Mouse (Mus musculus): ENCODE results near the gene Hyou1. TPM values are rescaled to one million over a fixed set of nuclear protein-coding genes. Genes with fewer than 3 reads are reported as not detected.
"Not testable (repeated sequence)": the region's sequence is repeated elsewhere in the genome, so short reads cannot be mapped to it uniquely, and the experiment has no call there.

The Hyou1 gene
- polyA plus RNA-seq, 1 experiment from 2014 or later, result 26.8 TPM

DNA sequence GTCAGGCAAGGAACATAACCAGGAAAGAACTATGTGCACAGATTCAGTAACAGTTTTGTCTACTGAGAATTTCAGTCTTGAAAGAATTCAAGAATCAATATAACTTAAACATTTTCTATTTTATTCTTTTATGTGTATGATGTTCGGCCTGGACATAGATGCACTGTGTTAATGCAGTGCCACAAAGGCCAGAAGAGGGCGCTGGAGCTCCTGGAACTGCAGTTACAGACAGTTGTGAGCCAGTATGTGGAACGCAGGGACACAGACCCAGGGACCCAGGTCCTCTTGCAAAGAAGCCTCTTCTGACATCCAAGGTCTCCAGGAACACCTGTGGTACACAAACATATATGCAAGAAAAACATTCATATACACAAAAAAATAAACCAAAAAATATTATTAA is 14.8 kb upstream of the Hyou1 start:
- peaks cover 8% of the 10 kb centered on the region for H3K4me1 ChIP-seq (ENCODE audit: control insufficient read depth, insufficient read depth, low read length)
- whole genome bisulfite sequencing, result 62% methylated on average over 3 of the region's 3 CpGs
- no peak overlapping the region for H3K9ac ChIP-seq (ENCODE audit: low read depth, low read length)
- H3K36me3 ChIP-seq (ENCODE audit: control insufficient read depth, insufficient read depth, low read length), result no peaks in the 10 kb centered on the region
- ATAC-seq, result no peak
- no peak overlapping the region for H3K4me2 ChIP-seq (ENCODE audit: low read length)
- no peaks in the 10 kb centered on the region for H3K27me3 ChIP-seq (ENCODE audit: control insufficient read depth, insufficient read depth, low read depth, low read length)
- no peak overlapping the region for H3K27ac ChIP-seq (ENCODE audit: low read length)
- no peak overlapping the region for H3K4me3 ChIP-seq (ENCODE audit: low read depth, low read length)
- H3K9me3 ChIP-seq (replicated peaks; ENCODE audit: control insufficient read depth, low read length, poor library complexity, severe bottlenecking), result no peaks in the 10 kb centered on the region

DNA sequence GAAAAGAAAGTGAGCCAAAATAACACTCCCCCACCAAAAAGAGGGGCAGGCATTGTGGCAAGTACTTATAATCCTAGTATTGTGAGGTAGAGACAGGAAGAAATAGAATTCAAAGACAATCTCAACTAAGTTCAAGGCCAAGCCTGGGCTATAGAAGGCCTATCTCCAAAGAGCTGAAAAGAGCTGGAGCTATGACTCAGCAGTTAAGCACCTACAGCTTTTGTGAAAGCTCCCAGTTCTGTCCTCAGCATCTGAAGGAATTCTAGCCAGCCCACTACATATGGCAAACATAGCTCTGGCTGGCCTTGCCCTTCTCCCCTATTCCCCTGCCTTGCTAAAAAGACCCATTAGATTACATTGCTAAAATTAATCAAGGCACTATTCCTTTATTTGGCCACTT is 5.9 kb upstream of the Hyou1 start:
- Histone ChIP-seq H3K27ac (ENCODE audit: low read length) (no peak overlapping the region), H3K36me3 (ENCODE audit: control insufficient read depth, insufficient read depth, low read length) (no peaks in the 10 kb centered on the region), H3K9ac (ENCODE audit: low read depth, low read length) (no peak overlapping the region), H3K4me3 (ENCODE audit: low read depth, low read length) (no peak overlapping the region), H3K4me2 (ENCODE audit: low read length) (no peak overlapping the region), H3K27me3 (ENCODE audit: control insufficient read depth, insufficient read depth, low read depth, low read length) (no peaks in the 10 kb centered on the region), H3K4me1 (ENCODE audit: control insufficient read depth, insufficient read depth, low read length) (peaks cover 3% of the 10 kb centered on the region), H3K9me3 (replicated peaks; ENCODE audit: control insufficient read depth, low read length, poor library complexity, severe bottlenecking) (no peaks in the 10 kb centered on the region)
- no peak for ATAC-seq

- no peaks in the 10 kb centered on the region for H3K27me3 ChIP-seq (ENCODE audit: control insufficient read depth, insufficient read depth, low read depth, low read length)
- no peak overlapping the region for H3K4me3 ChIP-seq (ENCODE audit: low read depth, low read length)
- no peak overlapping the region for H3K9ac ChIP-seq (ENCODE audit: low read depth, low read length)
- no peak overlapping the region for H3K4me2 ChIP-seq (ENCODE audit: low read length)
- no peak for ATAC-seq
- WGBS, result 91% methylated on average over 6 of the region's 6 CpGs
- no peaks in the 10 kb centered on the region for H3K9me3 ChIP-seq (replicated peaks; ENCODE audit: control insufficient read depth, low read length, poor library complexity, severe bottlenecking)
- H3K27ac ChIP-seq (ENCODE audit: low read length), result no peak overlapping the region
- H3K4me1 ChIP-seq (ENCODE audit: control insufficient read depth, insufficient read depth, low read length), result peaks cover 17% of the 10 kb centered on the region
- H3K36me3 ChIP-seq (ENCODE audit: control insufficient read depth, insufficient read depth, low read length), result no peaks in the 10 kb centered on the region
These were observed 3.1 kb upstream of the Hyou1 start for GRCm38 (mm10) chr9:44376141-44376540.

GRCm38 (mm10) chr9:44377335-44377734 is 2.0 kb upstream of the Hyou1 start:
- not testable (repeated sequence) for H3K4me3 ChIP-seq (ENCODE audit: low read depth, low read length); H3K36me3 ChIP-seq (ENCODE audit: control insufficient read depth, insufficient read depth, low read length); H3K27ac ChIP-seq (ENCODE audit: low read length); H3K9me3 ChIP-seq (replicated peaks; ENCODE audit: control insufficient read depth, low read length, poor library complexity, severe bottlenecking); H3K27me3 ChIP-seq (ENCODE audit: control insufficient read depth, insufficient read depth, low read depth, low read length); ATAC-seq; H3K4me2 ChIP-seq (ENCODE audit: low read length); H3K9ac ChIP-seq (ENCODE audit: low read depth, low read length)
- H3K4me1 ChIP-seq (ENCODE audit: control insufficient read depth, insufficient read depth, low read length), result peaks cover 17% of the 10 kb centered on the region
- 87% methylated on average over 2 of the region's 2 CpGs for WGBS

DNA sequence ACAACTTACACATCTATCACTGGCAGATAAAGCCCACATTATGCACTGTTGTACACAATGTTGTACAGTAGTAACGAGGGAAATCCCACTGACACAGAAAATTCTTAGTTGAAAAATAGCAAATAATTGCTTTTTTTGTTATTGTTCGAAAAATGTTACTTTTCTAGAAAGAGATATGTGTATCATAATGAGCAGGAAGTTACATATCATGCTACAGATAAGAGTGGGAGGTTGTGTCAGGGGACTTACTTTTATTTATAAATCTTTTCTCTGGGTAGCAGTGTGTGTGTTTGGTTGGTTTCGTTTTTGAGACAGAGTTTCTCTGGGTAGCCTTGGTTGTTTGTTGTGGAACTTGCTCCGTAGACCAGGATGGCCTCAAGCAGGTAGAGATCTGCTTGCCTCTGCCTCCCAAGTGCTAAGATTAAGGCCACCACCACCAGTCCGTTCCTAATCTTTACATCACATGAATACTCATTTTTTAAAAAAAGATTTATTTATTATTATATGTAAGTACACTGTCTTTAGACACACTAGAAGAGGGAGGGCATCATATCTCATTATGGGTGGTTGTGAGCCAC is 1.0 kb upstream of the Hyou1 start:
- Histone ChIP-seq H3K4me1 (ENCODE audit: control insufficient read depth, insufficient read depth, low read length) (peaks cover 17% of the 10 kb centered on the region), H3K4me2 (ENCODE audit: low read length) (peak overlapping the region; percentile 71), H3K27me3 (ENCODE audit: control insufficient read depth, insufficient read depth, low read depth, low read length) (no peaks in the 10 kb centered on the region), H3K9me3 (replicated peaks; ENCODE audit: control insufficient read depth, low read length, poor library complexity, severe bottlenecking) (no peaks in the 10 kb centered on the region), H3K36me3 (ENCODE audit: control insufficient read depth, insufficient read depth, low read length) (peaks cover 7% of the 10 kb centered on the region; the same call in 1 of the 2 replicates), H3K27ac (ENCODE audit: low read length) (no peak overlapping the region), H3K4me3 (ENCODE audit: low read depth, low read length) (peak overlapping the region; percentile 96), H3K9ac (ENCODE audit: low read depth, low read length) (peak overlapping the region; percentile 96)
- WGBS, result 93% methylated on average over 5 of the region's 5 CpGs
- ATAC-seq, result no peak

DNA sequence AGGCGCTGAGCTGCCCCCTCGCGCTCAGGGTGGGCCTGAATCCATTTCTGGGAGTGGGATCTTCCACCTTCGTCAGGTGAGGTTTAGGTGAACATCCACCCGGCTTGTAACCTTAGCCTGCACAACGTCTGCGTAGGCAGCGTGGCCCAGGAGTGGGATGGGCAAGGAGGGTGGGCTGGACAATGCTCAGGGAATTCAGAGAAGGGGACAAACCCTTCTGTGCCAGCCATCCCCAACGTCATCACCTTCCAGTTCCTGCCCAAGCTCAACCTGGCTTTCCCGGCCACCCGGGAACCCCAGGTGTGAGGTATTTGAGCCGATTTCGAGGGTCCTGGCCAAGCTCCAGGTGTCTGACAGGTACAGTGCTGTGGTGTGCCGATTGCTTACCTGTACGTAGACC is 572 bp downstream of the Hyou1 start:
- Histone ChIP-seq H3K9me3 (replicated peaks; ENCODE audit: control insufficient read depth, low read length, poor library complexity, severe bottlenecking) (no peaks in the 10 kb centered on the region), H3K9ac (ENCODE audit: low read depth, low read length) (peak overlapping the region; percentile 96), H3K4me1 (ENCODE audit: control insufficient read depth, insufficient read depth, low read length) (peaks cover 17% of the 10 kb centered on the region), H3K36me3 (ENCODE audit: control insufficient read depth, insufficient read depth, low read length) (peaks cover 21% of the 10 kb centered on the region), H3K27me3 (ENCODE audit: control insufficient read depth, insufficient read depth, low read depth, low read length) (no peaks in the 10 kb centered on the region), H3K27ac (ENCODE audit: low read length) (peak overlapping the region; percentile 90), H3K4me3 (ENCODE audit: low read depth, low read length) (peak overlapping the region; percentile 96), H3K4me2 (ENCODE audit: low read length) (peak overlapping the region; percentile 97)
- peak; percentile 52 for ATAC-seq
- 12% methylated on average over 15 of the region's 15 CpGs for WGBS

GRCm38 (mm10) chr9:44384596-44384995 is 5.3 kb downstream of the Hyou1 start:
- no peaks in the 10 kb centered on the region for H3K9me3 ChIP-seq (replicated peaks; ENCODE audit: control insufficient read depth, low read length, poor library complexity, severe bottlenecking)
- H3K4me3 ChIP-seq (ENCODE audit: low read depth, low read length), result no peak overlapping the region
- 91% methylated on average over 13 of the region's 13 CpGs for WGBS
- H3K36me3 ChIP-seq (ENCODE audit: control insufficient read depth, insufficient read depth, low read length), result peaks cover 62% of the 10 kb centered on the region
- no peak overlapping the region for H3K9ac ChIP-seq (ENCODE audit: low read depth, low read length)
- peaks cover 12% of the 10 kb centered on the region for H3K4me1 ChIP-seq (ENCODE audit: control insufficient read depth, insufficient read depth, low read length)
- H3K27ac ChIP-seq (ENCODE audit: low read length), result no peak overlapping the region
- H3K27me3 ChIP-seq (ENCODE audit: control insufficient read depth, insufficient read depth, low read depth, low read length), result no peaks in the 10 kb centered on the region
- H3K4me2 ChIP-seq (ENCODE audit: low read length), result no peak overlapping the region
- no peak for ATAC-seq

GRCm38 (mm10) chr9:44387221-44387620 is 7.9 kb downstream of the Hyou1 start:
- ATAC-seq, result no peak

DNA sequence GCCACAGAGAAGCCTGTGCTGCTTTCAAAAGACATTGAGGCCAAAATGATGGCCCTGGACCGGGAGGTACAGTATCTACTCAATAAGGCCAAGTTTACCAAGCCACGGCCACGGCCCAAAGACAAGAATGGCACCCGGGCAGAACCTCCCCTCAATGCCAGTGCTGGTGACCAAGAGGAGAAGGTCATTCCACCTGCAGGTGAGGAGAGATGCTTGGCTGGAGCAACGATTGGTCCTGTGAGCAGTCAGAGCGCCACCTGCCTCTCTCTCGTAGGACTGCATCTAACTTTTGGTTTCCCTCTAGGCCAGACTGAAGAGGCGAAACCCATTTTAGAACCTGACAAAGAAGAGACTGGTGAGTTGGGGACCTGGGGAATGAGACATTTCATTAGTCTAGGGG is 10.0 kb downstream of the Hyou1 start:
- WGBS, result 60% methylated on average over 8 of the region's 8 CpGs
- no peak overlapping the region for H3K4me2 ChIP-seq (ENCODE audit: low read length)

More at GRCm38 (mm10) chr9:44387221-44387620, 7.9 kb downstream of the Hyou1 start:
- H3K4me2 ChIP-seq (ENCODE audit: low read length), result no peak overlapping the region
- peaks cover 62% of the 10 kb centered on the region for H3K36me3 ChIP-seq (ENCODE audit: control insufficient read depth, insufficient read depth, low read length)
- no peak overlapping the region for H3K27ac ChIP-seq (ENCODE audit: low read length)
- H3K4me3 ChIP-seq (ENCODE audit: low read depth, low read length), result no peak overlapping the region
- H3K9ac ChIP-seq (ENCODE audit: low read depth, low read length), result no peak overlapping the region
- H3K4me1 ChIP-seq (ENCODE audit: control insufficient read depth, insufficient read depth, low read length), result no peaks in the 10 kb centered on the region
- H3K27me3 ChIP-seq (ENCODE audit: control insufficient read depth, insufficient read depth, low read depth, low read length), result no peaks in the 10 kb centered on the region
- 76% methylated on average over 3 of the region's 3 CpGs for WGBS
- H3K9me3 ChIP-seq (replicated peaks; ENCODE audit: control insufficient read depth, low read length, poor library complexity, severe bottlenecking), result no peaks in the 10 kb centered on the region

More for the DNA sequence above, 10.0 kb downstream of the Hyou1 start:
- no peaks in the 10 kb centered on the region for H3K9me3 ChIP-seq (replicated peaks; ENCODE audit: control insufficient read depth, low read length, poor library complexity, severe bottlenecking)
- H3K27me3 ChIP-seq (ENCODE audit: control insufficient read depth, insufficient read depth, low read depth, low read length), result no peaks in the 10 kb centered on the region
- no peak overlapping the region for H3K4me3 ChIP-seq (ENCODE audit: low read depth, low read length)
- no peak overlapping the region for H3K27ac ChIP-seq (ENCODE audit: low read length)
- no peak overlapping the region for H3K9ac ChIP-seq (ENCODE audit: low read depth, low read length)
- no peak for ATAC-seq
- no peaks in the 10 kb centered on the region for H3K4me1 ChIP-seq (ENCODE audit: control insufficient read depth, insufficient read depth, low read length)
- H3K36me3 ChIP-seq (ENCODE audit: control insufficient read depth, insufficient read depth, low read length), result peaks cover 53% of the 10 kb centered on the region
